Mouse (Mus musculus) telencephalon, adult 2 months (tissue): ENCODE results near the gene Ncaph2.

Experiments used
- DNase-seq: peaks from one replicate; pipeline ENCODE4 v3.0.0-alpha.2; 2011; ENCODE audit warnings: low read depth, low spot score

Gene Ncaph2

GRCm38 (mm10) chr15:89341678-89342077 is 13.8 kb upstream of the Ncaph2 start:
- no peak for DNase-seq

GRCm38 (mm10) chr15:89343325-89343724 is 12.2 kb upstream of the Ncaph2 start:
- DNase-seq: no peak

- no peak for DNase-seq
Observed at GRCm38 (mm10) chr15:89350447-89350846, 5.1 kb upstream of the Ncaph2 start.

DNA sequence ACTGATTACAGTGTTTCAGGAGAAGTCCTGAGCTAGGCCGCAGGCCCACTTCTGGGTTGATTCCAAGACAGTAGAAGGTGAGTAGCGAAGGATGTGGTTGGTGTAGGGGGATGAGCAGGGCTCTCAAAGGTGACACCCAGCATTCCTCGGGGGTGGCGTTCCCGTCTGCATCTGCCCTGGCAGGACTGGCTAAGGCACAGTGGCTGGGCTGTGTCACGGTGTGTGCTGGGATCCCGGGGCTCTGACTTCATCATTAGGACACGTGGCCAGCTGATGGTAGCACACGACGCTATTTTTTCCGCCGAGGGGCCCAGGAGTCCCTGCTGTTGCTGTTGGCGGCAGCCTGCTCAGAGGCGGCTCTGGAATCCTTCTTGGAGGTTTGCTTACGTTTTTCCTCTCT is 4.2 kb upstream of the Ncaph2 start:
- no peak for DNase-seq

DNA sequence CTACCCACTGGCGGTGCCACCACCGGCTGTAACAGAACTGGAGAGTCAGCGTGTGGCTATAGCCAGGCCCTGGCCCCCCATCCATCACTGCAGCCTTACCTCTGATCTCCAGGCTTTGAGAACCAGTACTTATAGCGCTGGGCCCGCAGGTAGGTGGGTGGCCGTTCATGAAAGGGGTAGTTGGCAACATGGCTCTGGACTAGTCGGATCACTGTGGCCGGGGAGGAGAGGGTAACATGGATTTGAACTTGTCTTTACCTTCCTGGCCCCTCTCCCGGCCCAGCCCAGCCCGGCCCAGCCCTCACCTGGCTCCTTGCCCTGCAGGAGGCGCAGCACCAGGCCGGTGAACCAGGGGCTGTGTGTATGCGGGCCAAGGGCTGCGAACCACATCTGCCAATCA is 3.5 kb upstream of the Ncaph2 start:
- no peak for DNase-seq

- DNase-seq: no peak
Observed at GRCm38 (mm10) chr15:89352795-89353194, 2.7 kb upstream of the Ncaph2 start.

GRCm38 (mm10) chr15:89353837-89354236 is 1.7 kb upstream of the Ncaph2 start:
- DNase-seq: no peak

DNA sequence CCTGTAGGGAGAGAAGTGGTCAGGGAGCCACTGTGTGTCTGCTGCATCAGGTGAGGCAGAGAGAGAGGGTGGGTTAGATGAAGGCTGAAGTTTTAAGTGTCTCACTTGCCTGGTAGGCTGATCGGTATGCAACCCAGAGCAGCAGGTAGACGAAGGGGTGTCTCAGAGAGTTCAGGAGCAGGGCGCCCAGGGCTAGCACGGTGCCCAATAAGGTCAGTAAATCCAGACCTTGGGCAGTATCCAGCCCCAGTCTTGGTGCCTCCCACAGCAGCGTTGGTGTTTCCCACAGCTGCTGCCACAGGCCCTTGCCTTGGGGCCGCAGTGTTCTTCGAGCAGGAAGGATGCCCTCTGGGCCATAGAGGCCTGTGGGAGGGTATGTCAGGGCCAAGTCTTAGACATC is 1.1 kb upstream of the Ncaph2 start:
- DNase-seq: no peak

DNA sequence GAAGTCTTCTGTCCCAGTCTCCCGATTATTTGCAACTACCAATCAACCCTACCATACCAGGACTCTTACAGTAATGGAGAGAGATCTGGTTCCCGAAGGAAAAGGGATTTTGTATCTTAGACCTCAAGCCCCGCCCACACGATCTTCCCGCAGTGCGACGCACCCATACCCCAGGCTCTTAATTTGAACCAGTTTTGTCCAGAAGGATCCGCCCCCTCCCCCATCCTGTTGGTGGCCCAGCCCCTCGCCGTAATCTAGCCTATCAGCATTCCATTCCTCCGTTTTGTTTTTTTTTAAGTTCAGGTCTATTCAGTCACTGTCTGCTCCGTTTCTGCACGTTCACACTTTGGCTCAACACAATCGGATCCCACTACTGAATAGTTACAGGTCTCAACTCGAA is 853 bp downstream of the Ncaph2 start:
- DNase-seq: peak; percentile 32

- no peak for DNase-seq
Observed at GRCm38 (mm10) chr15:89358784-89359183, 3.3 kb downstream of the Ncaph2 start.

GRCm38 (mm10) chr15:89363051-89363450 is 7.5 kb downstream of the Ncaph2 start:
- DNase-seq: no peak

DNA sequence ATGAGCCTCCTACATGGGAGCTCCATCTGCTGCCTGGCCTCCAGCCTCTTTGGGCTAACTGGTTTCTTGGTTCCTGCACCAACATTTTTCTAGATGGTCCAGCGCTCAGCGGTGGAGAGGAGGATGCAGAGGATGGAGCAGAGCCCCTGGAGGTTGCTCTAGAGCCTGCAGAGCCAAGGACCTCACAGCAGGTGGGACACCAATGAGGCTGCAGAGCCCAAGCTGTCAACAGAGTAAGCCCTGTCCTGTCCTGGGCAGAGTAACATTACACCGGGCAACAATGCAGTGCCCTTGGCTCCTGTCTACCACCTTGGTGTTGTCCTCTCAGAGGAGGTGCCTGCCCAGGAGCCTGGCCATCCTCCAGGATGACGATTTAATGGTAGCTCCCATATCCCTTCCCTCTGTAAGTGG is 9.6 kb downstream of the Ncaph2 start:
- DNase-seq: no peak

DNA sequence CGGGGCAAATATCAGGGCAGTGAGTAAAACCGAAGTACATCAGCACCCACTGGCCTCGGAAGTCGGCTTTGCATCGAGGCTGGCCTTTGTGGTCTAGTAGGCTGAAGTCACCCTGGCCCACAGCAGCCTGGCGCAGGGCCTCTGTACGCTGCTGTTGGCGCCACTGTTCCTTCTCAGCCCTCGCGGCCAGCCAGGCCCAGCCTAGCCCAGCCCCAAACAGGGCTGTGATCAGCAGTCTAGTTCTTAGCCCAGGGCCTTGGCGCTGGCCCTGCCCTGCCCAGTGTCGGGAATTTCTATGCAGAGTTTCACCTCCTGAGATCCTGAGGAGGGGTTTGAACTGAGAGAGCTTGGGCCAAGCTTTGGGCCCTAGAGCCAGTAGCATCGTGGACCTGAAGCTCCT is 16.5 kb downstream of the Ncaph2 start:
- DNase-seq: no peak

GRCm38 (mm10) chr15:89372536-89372935 is 17.0 kb downstream of the Ncaph2 start:
- no peak for DNase-seq

DNA sequence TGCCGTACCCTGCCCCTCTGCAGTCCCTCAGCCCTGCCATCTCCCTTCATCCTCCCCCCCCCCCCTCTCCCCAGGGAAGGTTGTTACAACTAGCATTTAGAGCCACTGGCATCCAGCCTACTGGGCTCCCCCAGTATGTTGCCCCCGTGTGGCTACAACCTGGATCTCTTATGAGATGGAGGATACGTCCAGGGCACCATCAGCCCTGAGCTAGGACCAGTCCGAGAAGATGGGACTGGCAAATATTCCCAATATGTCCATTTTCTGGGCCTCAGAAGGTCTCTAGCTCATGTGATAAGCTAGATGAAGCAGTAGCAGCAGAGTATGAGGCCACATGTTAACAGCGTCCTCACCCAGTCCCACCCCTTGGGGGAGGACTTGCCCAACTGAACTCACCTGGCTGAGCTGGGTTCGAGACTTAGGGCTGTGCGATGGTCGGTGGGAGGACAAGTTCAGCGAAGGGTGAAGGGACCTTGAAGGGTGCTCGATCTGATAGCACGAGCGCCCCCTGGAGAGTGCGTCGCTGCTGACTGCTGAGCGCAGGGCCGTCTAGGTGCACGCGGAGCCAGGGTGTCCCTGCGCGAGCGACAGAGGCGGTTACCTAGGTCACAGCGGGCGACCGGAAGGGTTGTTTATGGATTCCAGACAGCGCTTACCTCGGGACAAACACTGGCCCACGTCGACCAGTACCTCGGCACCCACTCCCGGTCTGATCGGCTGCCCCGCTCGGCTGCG is 17.7 kb downstream of the Ncaph2 start:
- peak; percentile 71 for DNase-seq

GRCm38 (mm10) chr15:89373762-89374248 is 18.3 kb downstream of the Ncaph2 start, which contains the start of gene Sco2:
Sco2 (minus strand) TSS chr15:89373846.
- DNase-seq: peak; percentile 83

GRCm38 (mm10) chr15:89374340-89374739 is 18.8 kb downstream of the Ncaph2 start:
- no peak for DNase-seq

DNA sequence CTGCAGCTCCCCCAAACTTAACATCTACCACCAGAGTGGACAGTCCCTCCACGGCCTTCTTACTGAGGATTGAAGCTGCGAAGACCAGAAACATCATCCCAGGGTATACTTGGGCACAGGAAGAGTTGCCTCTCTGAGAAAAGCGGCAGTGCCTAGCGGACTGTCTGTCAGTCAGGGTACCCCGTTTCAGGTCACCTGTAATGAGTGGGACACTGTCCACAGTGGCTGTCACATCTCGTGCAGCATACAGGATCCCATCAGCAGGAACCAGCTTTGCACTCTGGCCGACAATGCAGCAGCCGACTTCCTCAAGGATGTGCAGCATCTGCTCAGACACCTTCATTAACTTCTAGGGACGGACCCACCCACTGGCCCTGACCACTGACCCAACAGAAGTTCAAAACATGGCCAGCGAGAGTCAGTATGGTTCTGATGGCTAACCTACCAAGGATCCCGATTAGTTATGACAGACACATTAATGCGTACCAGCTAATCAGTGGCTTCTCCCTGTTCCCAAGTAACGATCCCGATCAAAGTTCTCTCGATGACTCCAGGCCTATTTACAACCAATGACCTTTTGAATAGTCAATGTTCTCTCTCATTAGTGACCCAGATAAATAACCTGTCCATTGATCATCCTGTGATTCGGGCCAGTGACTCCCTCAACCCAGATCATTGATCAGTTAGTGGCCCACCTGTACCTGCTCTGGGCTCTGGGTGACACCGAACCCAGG is 19.4 kb downstream of the Ncaph2 start:
- DNase-seq: no peak

DNA sequence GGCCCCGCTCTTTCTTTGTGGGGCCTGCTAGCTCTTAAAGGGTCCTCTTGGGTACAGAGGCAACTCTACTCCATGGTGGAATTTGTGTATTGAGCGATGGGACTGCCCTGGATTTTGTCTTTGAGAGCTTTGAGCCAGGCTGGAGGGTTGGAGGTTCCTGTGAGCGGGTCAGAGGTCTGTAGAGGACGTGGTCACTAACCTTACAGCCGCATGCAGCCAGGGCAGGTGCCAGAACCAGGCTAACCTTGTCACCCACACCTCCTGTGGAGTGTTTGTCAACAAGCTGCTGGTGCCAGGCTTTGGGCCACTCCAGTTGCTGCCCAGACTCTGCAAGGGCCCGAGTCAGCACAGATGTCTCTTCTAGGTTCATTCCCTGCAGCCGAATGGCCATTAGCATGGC is 20.5 kb downstream of the Ncaph2 start:
- DNase-seq: no peak

- DNase-seq: no peak
Observed at GRCm38 (mm10) chr15:89376957-89377356, 21.4 kb downstream of the Ncaph2 start, which contains the start of gene Tymp. Tymp (minus strand) TSS chr15:89377039.

DNA sequence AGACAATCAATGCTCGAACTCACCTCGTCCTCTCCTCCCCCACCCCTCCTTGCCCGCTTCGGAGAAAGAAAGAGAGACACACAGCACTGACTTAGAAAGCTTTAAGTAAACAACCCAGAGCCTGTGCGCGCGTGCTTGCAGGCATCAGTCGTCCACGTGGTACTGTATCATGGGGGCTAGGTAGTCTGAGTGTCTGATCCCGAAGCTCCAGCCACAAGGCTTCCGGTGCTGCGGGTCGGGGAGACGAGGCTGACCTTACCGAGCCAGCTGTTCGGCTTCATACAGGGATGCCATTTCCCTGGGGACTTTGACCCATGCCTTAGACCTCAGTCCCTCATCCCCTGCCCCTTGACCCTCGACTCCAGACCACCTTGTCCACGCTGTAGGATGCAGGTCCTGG is 21.8 kb downstream of the Ncaph2 start:
- no peak for DNase-seq

GRCm38 (mm10) chr15:89377938-89378828 is 22.7 kb downstream of the Ncaph2 start:
- DNase-seq: no peak
